Mouse (Mus musculus) hindbrain, embryonic 11.5 days (tissue): ENCODE results near the gene Mrgprb8. TPM values are rescaled to one million over a fixed set of nuclear protein-coding genes. Genes with fewer than 3 reads are reported as not detected.
"Not testable (repeated sequence)": the region's sequence is repeated elsewhere in the genome, so short reads cannot be mapped to it uniquely, and the experiment has no call there.

Experiments used
- ATAC-seq: fragments of 200-750 bp; cut with Nextera tagmentation; 2 replicates; pipeline ENCODE4 v1.8.0; 2017; ENCODE audit warnings: mild to moderate bottlenecking, moderate TSS enrichment, moderate library complexity; ENCODE audit not compliant: low FRiP score
- DNase-seq: peaks from one replicate; pipeline ENCODE4 v3.0.0-alpha.2; 2015; ENCODE audit warnings: low spot score
- H3K27ac ChIP-seq: fragments of 300-500 bp; sonication (generic); 2 replicates; pipeline ENCODE4 v1.5.1; 2014; ENCODE audit warnings: mild to moderate bottlenecking, low read depth, low read length
- H3K27me3 ChIP-seq: fragments of 300-500 bp; sonication (generic); 2 replicates; pipeline ENCODE4 v1.6.1; 2014; ENCODE audit warnings: mild to moderate bottlenecking, low read length, moderate library complexity, mixed read lengths; ENCODE audit not compliant: control insufficient read depth, insufficient read depth
- H3K36me3 ChIP-seq: fragments of 300-500 bp; sonication (generic); 2 replicates; pipeline ENCODE4 v1.6.1; 2014; ENCODE audit warnings: mild to moderate bottlenecking, low read length, moderate library complexity, mixed read lengths; ENCODE audit not compliant: control insufficient read depth, insufficient read depth
- H3K4me1 ChIP-seq: fragments of 300-500 bp; sonication (generic); replicated peaks from 2 replicates; pipeline ENCODE4 v1.6.1; 2014; ENCODE audit warnings: low read length, mixed read lengths; ENCODE audit not compliant: control insufficient read depth, insufficient read depth
- H3K4me2 ChIP-seq: fragments of 300-500 bp; sonication (generic); replicated peaks from 2 replicates; pipeline ENCODE4 v1.6.1; 2014; ENCODE audit warnings: mild to moderate bottlenecking, low read depth, low read length
- H3K4me3 ChIP-seq: fragments of 300-500 bp; sonication (generic); 2 replicates; pipeline ENCODE4 v1.5.1; 2014; ENCODE audit warnings: low read depth, low read length
- H3K9ac ChIP-seq: fragments of 300-500 bp; sonication (generic); 2 replicates; pipeline ENCODE4 v1.6.1; 2014; ENCODE audit warnings: low read depth, low read length
- H3K9me3 ChIP-seq: fragments of 300-500 bp; sonication (generic); 2 replicates; pipeline ENCODE4 v1.6.1; 2016; ENCODE audit warnings: low read length; ENCODE audit not compliant: control insufficient read depth
- WGBS: fragments of 180-500 bp; shearing (Covaris S2); extraction: QIAGEN DNeasy Blood & Tissue Kit; methylation state at CpG from one replicate; pipeline ENCODE4 v1.1.7; 2014; 5-methylcytosine and 5-hydroxymethylcytosine counted together
- polyA plus RNA-seq: library from polyadenylated mRNA; unstranded; fragments of >200 nt; fragmentation: Nextera tagmentation; extraction: Ambion mirVana; gene quantifications from 2 replicates; pipeline ENCODE4 v1.2.1, GENCODE M21; 2014

Mrgprb8 gene
- polyA plus RNA-seq = not detected in 2 replicates

GRCm38 (mm10) chr7:48388226-48388625 is at the start of gene Mrgprb8:
Gene Mrgprb8, plus strand, starts transcription at chr7:48388526.
- ATAC-seq (no peak), DNase-seq (no peak)
- no peak within 1 kb of the TSS for H3K4me3 ChIP-seq
- H3K27me3 ChIP-seq = no peaks in the 10 kb centered on the region
- H3K27ac ChIP-seq = no peak within 1 kb of the TSS
- H3K36me3 ChIP-seq = no peaks in the 10 kb centered on the region
- H3K9ac ChIP-seq = no peak within 1 kb of the TSS
- no peak within 1 kb of the TSS for H3K4me2 ChIP-seq
- 68% methylated on average over 2 of the region's 2 CpGs for WGBS
- H3K4me1 ChIP-seq = no peaks in the 10 kb centered on the region
- H3K9me3 ChIP-seq = no peaks in the 10 kb centered on the region; the same call in 1 of the 2 replicates

- WGBS = 85% methylated on average over 3 of the region's 3 CpGs
- not testable (repeated sequence) for H3K36me3 ChIP-seq, H3K4me3 ChIP-seq, H3K9me3 ChIP-seq, H3K4me1 ChIP-seq, DNase-seq, H3K4me2 ChIP-seq, H3K9ac ChIP-seq, H3K27me3 ChIP-seq, H3K27ac ChIP-seq, ATAC-seq
These were observed 47.6 kb downstream of the Mrgprb8 start for GRCm38 (mm10) chr7:48435936-48436335.

GRCm38 (mm10) chr7:48436581-48436980 is 48.3 kb downstream of the Mrgprb8 start:
- Histone ChIP-seq H3K4me1 (no peaks in the 10 kb centered on the region), H3K4me2 (no peak overlapping the region), H3K9me3 (no peaks in the 10 kb centered on the region), H3K9ac (no peak overlapping the region), H3K36me3 (no peaks in the 10 kb centered on the region), H3K4me3 (no peak overlapping the region), H3K27ac (no peak overlapping the region), H3K27me3 (no peaks in the 10 kb centered on the region)
- no peak for DNase-seq
- ATAC-seq = no peak
- 56% methylated on average over 3 of the region's 3 CpGs for WGBS

Other genes starting within 250 kb of the Mrgprb8 start
- gene Mrgprb5, start 219.5 kb upstream of the Mrgprb8 start, polyA plus RNA-seq = not detected in 2 replicates
- gene Mrgprb4, start 189.2 kb upstream of the Mrgprb8 start, polyA plus RNA-seq = not detected in 2 replicates
- not detected in 2 replicates for gene Mrgprb1, start 67.8 kb downstream of the Mrgprb8 start, polyA plus RNA-seq
- gene Mrgprx2, start 110.8 kb downstream of the Mrgprb8 start, polyA plus RNA-seq = not detected in 2 replicates
- not detected in 2 replicates for gene Mrgprb2, start 169.6 kb downstream of the Mrgprb8 start, polyA plus RNA-seq